Mouse (Mus musculus): Measurements from ENCODE around the gene Utp14b. TPM values are rescaled to one million over a fixed set of nuclear protein-coding genes. Genes with fewer than 3 reads are reported as not detected.
A peak's percentile ranks its signal among the peaks of the same experiment; 100 is the strongest.

The Utp14b gene
- polyA plus RNA-seq, 1 experiment from 2014 or later = 1.8 TPM

GRCm38 (mm10) chr1:78701740-78702139, 43.9 kb downstream of the Utp14b start:
- WGBS = 88% methylated on average over 3 of the region's 3 CpGs
- peaks cover 62% of the 10 kb centered on the region for H3K36me3 ChIP-seq (ENCODE audit: control insufficient read depth, insufficient read depth)
- H3K9ac ChIP-seq (ENCODE audit: low read length) = no peak overlapping the region
- no peaks in the 10 kb centered on the region for H3K4me1 ChIP-seq (ENCODE audit: control insufficient read depth, insufficient read depth, low read length)
- no peaks in the 10 kb centered on the region for H3K9me3 ChIP-seq (replicated peaks; ENCODE audit: control insufficient read depth, low read length)
- H3K4me2 ChIP-seq (ENCODE audit: low read depth, low read length) = no peak overlapping the region
- no peak for ATAC-seq (replicated peaks; ENCODE audit: extremely low read depth, insufficient read depth, low FRiP score)
- no peak overlapping the region for H3K4me3 ChIP-seq (ENCODE audit: low read length)
- H3K27ac ChIP-seq (ENCODE audit: low read length) = no peak overlapping the region
- H3K27me3 ChIP-seq (ENCODE audit: control insufficient read depth, insufficient read depth, low read length) = no peaks in the 10 kb centered on the region

- peak; percentile 52; the same call in 1 of the 2 replicates for ATAC-seq (replicated peaks; ENCODE audit: extremely low read depth, insufficient read depth, low FRiP score)
- no peak overlapping the region; the same call in 1 of the 2 replicates for H3K27ac ChIP-seq (ENCODE audit: low read length)
- no peak overlapping the region for H3K4me2 ChIP-seq (ENCODE audit: low read depth, low read length)
- H3K9me3 ChIP-seq (replicated peaks; ENCODE audit: control insufficient read depth, low read length) = no peaks in the 10 kb centered on the region
- H3K27me3 ChIP-seq (ENCODE audit: control insufficient read depth, insufficient read depth, low read length) = no peaks in the 10 kb centered on the region
- no peak overlapping the region for H3K4me3 ChIP-seq (ENCODE audit: low read length)
- H3K36me3 ChIP-seq (ENCODE audit: control insufficient read depth, insufficient read depth) = peaks cover 56% of the 10 kb centered on the region
- H3K4me1 ChIP-seq (ENCODE audit: control insufficient read depth, insufficient read depth, low read length) = no peaks in the 10 kb centered on the region
- H3K9ac ChIP-seq (ENCODE audit: low read length) = no peak overlapping the region
- 67% methylated on average over 14 of the region's 14 CpGs for WGBS
These were observed 44.6 kb downstream of the Utp14b start for GRCm38 (mm10) chr1:78702282-78702963.

DNA sequence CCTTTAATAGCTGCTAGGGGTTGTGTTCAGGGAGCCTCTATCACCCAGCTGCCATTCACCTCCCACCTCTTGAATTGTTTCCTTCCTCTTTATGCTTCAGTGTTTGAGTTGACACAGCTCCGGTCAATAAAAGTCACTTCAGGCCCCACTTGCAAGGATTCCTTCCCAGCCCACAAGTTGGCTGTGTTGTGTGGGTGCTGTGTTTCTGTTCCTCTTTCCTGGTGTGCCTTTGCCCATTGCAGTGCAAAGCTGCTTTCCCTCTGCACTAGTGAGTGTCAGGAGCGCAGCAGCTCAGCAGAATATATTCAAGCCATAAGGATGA, 45.1 kb downstream of the Utp14b start:
- H3K9me3 ChIP-seq (replicated peaks; ENCODE audit: control insufficient read depth, low read length) = no peaks in the 10 kb centered on the region
- H3K27me3 ChIP-seq (ENCODE audit: control insufficient read depth, insufficient read depth, low read length) = no peaks in the 10 kb centered on the region
- ATAC-seq (replicated peaks; ENCODE audit: extremely low read depth, insufficient read depth, low FRiP score) = no peak
- 75% methylated on average over 2 of the region's 2 CpGs for WGBS
- peaks cover 56% of the 10 kb centered on the region for H3K36me3 ChIP-seq (ENCODE audit: control insufficient read depth, insufficient read depth)
- H3K4me3 ChIP-seq (ENCODE audit: low read length) = no peak overlapping the region
- no peak overlapping the region for H3K9ac ChIP-seq (ENCODE audit: low read length)
- H3K4me2 ChIP-seq (ENCODE audit: low read depth, low read length) = no peak overlapping the region
- no peak overlapping the region; the same call in 1 of the 2 replicates for H3K27ac ChIP-seq (ENCODE audit: low read length)
- no peaks in the 10 kb centered on the region for H3K4me1 ChIP-seq (ENCODE audit: control insufficient read depth, insufficient read depth, low read length)

GRCm38 (mm10) chr1:78706338-78706737, 48.5 kb downstream of the Utp14b start:
- H3K27ac ChIP-seq (ENCODE audit: low read length) = no peak overlapping the region; the same call in 1 of the 2 replicates
- H3K4me2 ChIP-seq (ENCODE audit: low read depth, low read length) = no peak overlapping the region
- 70% methylated on average over 10 of the region's 10 CpGs for WGBS
- H3K36me3 ChIP-seq (ENCODE audit: control insufficient read depth, insufficient read depth) = peaks cover 39% of the 10 kb centered on the region
- no peaks in the 10 kb centered on the region for H3K4me1 ChIP-seq (ENCODE audit: control insufficient read depth, insufficient read depth, low read length)
- no peak overlapping the region for H3K9ac ChIP-seq (ENCODE audit: low read length)
- no peaks in the 10 kb centered on the region for H3K9me3 ChIP-seq (replicated peaks; ENCODE audit: control insufficient read depth, low read length)
- no peak overlapping the region for H3K4me3 ChIP-seq (ENCODE audit: low read length)
- no peak for ATAC-seq (replicated peaks; ENCODE audit: extremely low read depth, insufficient read depth, low FRiP score)
- no peaks in the 10 kb centered on the region for H3K27me3 ChIP-seq (ENCODE audit: control insufficient read depth, insufficient read depth, low read length)

GRCm38 (mm10) chr1:78707280-78707679, 49.4 kb downstream of the Utp14b start:
- H3K4me1 ChIP-seq (ENCODE audit: control insufficient read depth, insufficient read depth, low read length) = no peaks in the 10 kb centered on the region
- no peak overlapping the region for H3K4me3 ChIP-seq (ENCODE audit: low read length)
- peaks cover 35% of the 10 kb centered on the region for H3K36me3 ChIP-seq (ENCODE audit: control insufficient read depth, insufficient read depth)
- no peak overlapping the region for H3K4me2 ChIP-seq (ENCODE audit: low read depth, low read length)
- WGBS = 60% methylated on average over 4 of the region's 4 CpGs
- H3K9ac ChIP-seq (ENCODE audit: low read length) = no peak overlapping the region
- no peak overlapping the region for H3K27ac ChIP-seq (ENCODE audit: low read length)
- no peak for ATAC-seq (replicated peaks; ENCODE audit: extremely low read depth, insufficient read depth, low FRiP score)
- no peaks in the 10 kb centered on the region for H3K27me3 ChIP-seq (ENCODE audit: control insufficient read depth, insufficient read depth, low read length)
- H3K9me3 ChIP-seq (replicated peaks; ENCODE audit: control insufficient read depth, low read length) = no peaks in the 10 kb centered on the region

- Histone ChIP-seq H3K36me3 (ENCODE audit: control insufficient read depth, insufficient read depth) (peaks cover 16% of the 10 kb centered on the region; the same call in 1 of the 2 replicates), H3K4me3 (ENCODE audit: low read length) (no peak overlapping the region), H3K4me2 (ENCODE audit: low read depth, low read length) (no peak overlapping the region), H3K27me3 (ENCODE audit: control insufficient read depth, insufficient read depth, low read length) (no peaks in the 10 kb centered on the region), H3K4me1 (ENCODE audit: control insufficient read depth, insufficient read depth, low read length) (no peaks in the 10 kb centered on the region), H3K9ac (ENCODE audit: low read length) (no peak overlapping the region), H3K27ac (ENCODE audit: low read length) (no peak overlapping the region), H3K9me3 (replicated peaks; ENCODE audit: control insufficient read depth, low read length) (no peaks in the 10 kb centered on the region)
- ATAC-seq (replicated peaks; ENCODE audit: extremely low read depth, insufficient read depth, low FRiP score) = no peak
These were observed 52.2 kb downstream of the Utp14b start for GRCm38 (mm10) chr1:78710026-78710425.

DNA sequence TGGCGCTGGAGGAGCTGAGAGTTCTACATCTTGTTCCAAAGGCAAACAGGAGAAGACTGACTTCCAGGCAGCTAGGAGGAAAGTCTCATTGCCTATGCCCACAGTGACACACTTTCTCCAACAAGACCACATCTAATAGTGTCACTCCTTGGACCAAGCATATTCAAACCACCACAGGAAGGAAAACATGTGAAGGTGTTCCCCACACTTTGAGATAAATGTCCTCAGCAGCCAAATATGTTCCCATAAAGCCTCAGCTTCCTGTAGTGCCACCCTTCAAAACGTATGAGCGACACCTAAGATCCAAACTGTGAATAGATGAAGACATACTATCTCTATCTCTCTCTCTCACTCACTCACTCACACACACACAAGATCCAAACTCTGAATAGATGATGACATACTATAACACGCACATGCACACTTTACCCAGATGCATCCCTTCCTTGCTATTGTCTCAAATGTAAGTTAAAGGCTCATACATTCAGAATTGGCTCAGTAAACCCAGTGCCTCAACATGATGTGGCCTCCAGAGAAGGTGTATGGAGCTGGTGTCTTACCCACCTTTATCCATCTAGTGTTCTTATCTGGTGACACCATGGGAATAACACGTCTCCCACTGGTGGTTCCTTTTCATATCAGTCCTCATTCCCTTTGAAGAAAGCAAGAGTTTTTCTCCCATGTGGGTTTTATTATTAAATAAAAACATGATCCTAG, 52.9 kb downstream of the Utp14b start:
- peaks cover 11% of the 10 kb centered on the region; the same call in 1 of the 2 replicates for H3K36me3 ChIP-seq (ENCODE audit: control insufficient read depth, insufficient read depth)
- H3K4me2 ChIP-seq (ENCODE audit: low read depth, low read length) = no peak overlapping the region
- ATAC-seq (replicated peaks; ENCODE audit: extremely low read depth, insufficient read depth, low FRiP score) = no peak
- no peak overlapping the region for H3K9ac ChIP-seq (ENCODE audit: low read length)
- no peak overlapping the region for H3K27ac ChIP-seq (ENCODE audit: low read length)
- H3K9me3 ChIP-seq (replicated peaks; ENCODE audit: control insufficient read depth, low read length) = no peaks in the 10 kb centered on the region
- H3K4me1 ChIP-seq (ENCODE audit: control insufficient read depth, insufficient read depth, low read length) = no peaks in the 10 kb centered on the region
- H3K27me3 ChIP-seq (ENCODE audit: control insufficient read depth, insufficient read depth, low read length) = no peaks in the 10 kb centered on the region
- 68% methylated on average over 5 of the region's 5 CpGs for WGBS
- no peak overlapping the region for H3K4me3 ChIP-seq (ENCODE audit: low read length)

Other genes with a start within 250 kb of the Utp14b start
- gene Farsb, start 169.1 kb upstream of the Utp14b start, polyA plus RNA-seq (2015; fragmentation: Nextera tagmentation; extraction: Ambion mirVana) = 99.0 and 105 TPM in 2 replicates
- 0.34 TPM in 1 of 2 replicates, not detected in the other for gene Mogat1, start 147.0 kb upstream of the Utp14b start, polyA plus RNA-seq (2015; fragmentation: Nextera tagmentation; extraction: Ambion mirVana)
- gene BC035947, start 145.9 kb upstream of the Utp14b start, polyA plus RNA-seq (2015; fragmentation: Nextera tagmentation; extraction: Ambion mirVana) = not detected in 2 replicates
- 78.7 and 87.1 TPM in 2 replicates for gene Acsl3, start 213 bp upstream of the Utp14b start, polyA plus RNA-seq (2015; fragmentation: Nextera tagmentation; extraction: Ambion mirVana)
- 4.2 and 5.3 TPM in 2 replicates for gene Kcne4, start 158.7 kb downstream of the Utp14b start, polyA plus RNA-seq (2015; fragmentation: Nextera tagmentation; extraction: Ambion mirVana)